Mouse (Mus musculus) layer of hippocampus, adult 8-10 months (tissue): ENCODE measurements around the gene Lrch3. TPM values are rescaled to one million over a fixed set of nuclear protein-coding genes. Genes with fewer than 3 reads are reported as not detected.
A peak's percentile ranks its signal among the peaks of the same experiment; 100 is the strongest.
"Not testable (repeated sequence)": the region's sequence is repeated elsewhere in the genome, so short reads cannot be mapped to it uniquely, and the experiment has no call there.

Source experiments
- DNase-seq, 2 experiments: peaks; one replicate each; pipeline ENCODE4 v3.0.0; 2022; ENCODE audit warnings: low spot score in 2 of 2
- total RNA-seq, 4 experiments: library from RNA; stranded (reverse); gene quantifications; 2 replicates each; pipeline ENCODE4 v1.2.4; 2022

The Lrch3 gene
- total RNA-seq, 4 experiments from 2014 or later, result 35.9 to 54.4 (median 46.4) TPM

DNA sequence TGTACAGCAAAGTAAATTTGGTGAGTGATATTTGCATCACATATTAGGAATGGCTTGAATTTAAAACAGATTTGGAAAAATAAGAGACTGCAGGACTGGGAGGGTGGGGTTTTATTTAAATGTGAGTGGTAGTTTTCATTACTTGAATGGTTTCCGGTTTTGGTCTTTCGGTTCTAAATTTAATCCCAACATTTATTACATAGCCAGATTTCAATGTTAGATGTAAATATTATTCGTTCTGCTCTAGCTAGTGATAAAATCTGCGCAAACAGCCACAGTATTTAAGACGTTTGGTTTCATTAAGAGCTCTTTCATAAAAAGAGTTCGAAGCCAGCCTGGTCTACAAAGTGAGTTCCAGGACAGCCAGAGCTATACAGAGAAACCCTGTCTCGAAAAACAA lies 688 bp upstream of the Lrch3 start:
- DNase-seq, result no peak

DNA sequence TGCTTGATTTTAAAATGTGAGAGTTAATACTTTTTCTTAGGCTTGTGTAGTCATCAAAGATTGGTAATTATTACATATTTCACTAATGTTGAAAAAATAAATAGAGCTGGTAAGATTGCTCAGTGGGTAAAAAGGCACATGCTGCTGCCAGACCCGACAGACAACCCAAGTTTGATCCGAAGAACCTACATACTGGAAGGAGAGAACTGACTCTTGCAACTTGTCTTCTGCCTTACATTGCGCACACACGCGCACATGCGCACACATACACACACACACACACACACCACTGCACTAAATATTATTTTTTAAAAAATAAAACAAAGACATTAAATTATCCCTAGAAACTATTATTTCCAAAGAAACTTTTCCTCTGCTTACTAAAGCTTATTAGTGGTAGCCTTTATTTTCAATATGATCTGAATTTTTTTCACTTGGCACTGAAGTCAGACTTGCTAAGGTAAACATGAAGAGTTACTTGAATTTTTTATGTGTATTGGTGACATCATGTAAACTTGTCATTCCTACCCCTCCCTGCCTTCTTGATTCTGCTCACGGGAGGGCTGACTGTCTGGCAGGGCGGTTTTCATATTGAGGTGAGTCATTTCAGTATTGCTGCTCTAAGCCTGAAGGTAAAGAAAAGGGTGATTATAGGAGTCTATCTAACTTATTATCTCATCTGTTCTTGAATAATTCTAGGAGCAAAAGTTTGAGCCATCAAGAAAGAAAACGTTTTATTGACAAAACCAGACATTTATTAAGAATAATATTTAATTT lies 1.6 kb downstream of the Lrch3 start:
- DNase-seq, result no peak

DNA sequence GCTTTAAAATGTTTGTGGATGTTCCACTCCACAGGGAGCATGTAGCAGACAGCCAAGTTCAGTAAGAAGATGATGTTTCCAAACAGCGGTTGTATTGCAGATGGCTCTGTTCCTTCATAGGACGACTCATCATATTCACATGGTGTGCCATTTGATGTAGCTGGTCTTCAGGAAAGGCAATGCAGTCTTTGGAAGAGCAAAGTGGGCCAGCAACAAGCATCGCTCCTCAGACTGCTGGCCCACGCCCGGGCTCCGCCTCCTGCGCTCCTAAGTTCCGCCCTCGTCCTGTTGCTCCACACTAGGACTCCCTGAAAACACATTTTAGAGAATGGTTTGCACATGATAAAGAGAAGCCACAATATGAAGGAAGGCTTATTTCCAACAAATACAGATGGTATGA lies 12.7 kb downstream of the Lrch3 start:
- not testable (repeated sequence) for DNase-seq

GRCm38 (mm10) chr16:32927044-32927443 lies 13.1 kb downstream of the Lrch3 start:
- DNase-seq, result no peak

- DNase-seq, result no peak
These were observed 16.0 kb downstream of the Lrch3 start for GRCm38 (mm10) chr16:32929918-32930317.

DNA sequence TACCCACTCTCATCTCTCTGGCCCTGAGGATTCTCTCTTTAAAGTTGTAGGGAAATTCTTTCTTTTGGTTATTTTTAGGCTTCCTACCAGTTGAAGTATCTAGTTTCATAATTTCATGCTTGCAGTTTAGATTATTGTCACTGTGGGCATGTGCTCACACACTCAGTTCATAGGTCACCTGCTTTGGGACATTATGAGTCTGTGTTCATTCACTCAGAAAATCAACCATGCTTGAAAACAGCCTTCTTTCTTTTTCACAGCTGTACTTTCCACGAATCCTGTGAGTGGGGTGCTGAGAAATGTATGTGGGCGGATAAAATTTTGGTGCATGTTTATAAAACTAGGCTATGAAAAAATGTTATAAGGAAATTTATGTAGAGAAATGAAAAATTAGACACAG lies 20.6 kb downstream of the Lrch3 start:
- DNase-seq, result no peak

DNA sequence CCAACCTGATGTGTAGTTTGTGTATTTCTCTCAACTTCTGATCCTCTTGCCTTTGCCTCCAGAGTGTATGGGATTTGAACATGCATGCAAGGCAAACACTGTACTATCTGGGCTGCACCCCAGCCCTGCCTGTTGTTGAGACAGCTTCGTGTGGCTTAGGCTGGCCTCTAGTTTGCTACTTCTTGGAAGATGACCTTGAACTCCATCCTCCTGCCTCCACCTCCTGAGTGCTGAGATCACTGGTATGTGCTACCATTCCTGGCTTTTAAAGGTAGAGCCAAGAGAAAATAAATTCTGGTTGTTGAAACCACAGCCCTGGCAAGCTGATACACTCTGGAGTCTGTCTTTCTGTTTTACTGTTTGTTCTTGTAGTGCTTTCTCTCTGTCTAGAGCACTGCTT lies 21.2 kb downstream of the Lrch3 start:
- no peak for DNase-seq

DNA sequence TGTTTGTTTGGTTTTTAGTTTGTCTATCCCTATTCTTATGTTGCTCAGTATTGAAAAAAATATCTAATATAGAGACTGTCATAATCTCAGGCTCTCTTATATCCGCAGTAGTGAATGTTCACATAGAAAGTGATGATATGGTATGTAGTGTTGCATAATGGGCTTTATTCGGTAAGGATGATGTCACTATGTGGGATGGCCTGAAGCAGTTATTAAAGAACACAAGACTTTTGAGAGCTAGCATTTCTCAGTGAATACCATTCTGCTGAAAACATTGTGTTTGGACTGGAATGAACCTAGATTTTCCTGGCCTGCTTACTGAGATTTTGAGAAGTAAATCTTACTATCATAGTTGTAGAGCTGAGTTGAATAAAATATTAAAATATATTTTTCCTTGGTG lies 23.5 kb downstream of the Lrch3 start:
- DNase-seq, result no peak

- DNase-seq, result peak in 1 of 2 experiments; percentile 32
These were observed 25.4 kb downstream of the Lrch3 start for GRCm38 (mm10) chr16:32939301-32939700.

DNA sequence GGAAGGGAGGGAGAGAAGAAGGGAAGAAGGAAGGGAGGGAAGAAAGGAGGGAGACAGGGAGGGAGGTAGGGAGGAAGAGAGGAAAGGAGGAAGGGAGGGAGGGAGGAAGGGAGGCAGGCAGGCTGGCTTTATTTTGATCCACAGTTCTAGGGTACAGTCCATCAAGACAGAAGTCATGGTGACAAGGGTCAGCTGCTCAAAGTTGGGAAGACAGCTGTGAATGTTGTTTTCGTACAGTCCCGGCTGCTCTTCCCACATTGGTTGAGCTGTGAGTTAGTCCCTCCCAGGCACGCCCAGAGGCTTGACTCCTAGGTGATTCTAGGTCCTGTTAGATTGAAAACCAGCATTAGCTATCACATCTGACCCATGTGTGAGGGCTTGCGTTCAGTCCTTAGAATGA lies 25.8 kb downstream of the Lrch3 start:
- not testable (repeated sequence) for DNase-seq

GRCm38 (mm10) chr16:32941226-32941625 lies 27.3 kb downstream of the Lrch3 start:
- not testable (repeated sequence) for DNase-seq

- no peak for DNase-seq
These were observed 28.8 kb downstream of the Lrch3 start for GRCm38 (mm10) chr16:32942694-32943093.

- no peak for DNase-seq
These were observed 31.5 kb downstream of the Lrch3 start for GRCm38 (mm10) chr16:32945379-32945778.

DNA sequence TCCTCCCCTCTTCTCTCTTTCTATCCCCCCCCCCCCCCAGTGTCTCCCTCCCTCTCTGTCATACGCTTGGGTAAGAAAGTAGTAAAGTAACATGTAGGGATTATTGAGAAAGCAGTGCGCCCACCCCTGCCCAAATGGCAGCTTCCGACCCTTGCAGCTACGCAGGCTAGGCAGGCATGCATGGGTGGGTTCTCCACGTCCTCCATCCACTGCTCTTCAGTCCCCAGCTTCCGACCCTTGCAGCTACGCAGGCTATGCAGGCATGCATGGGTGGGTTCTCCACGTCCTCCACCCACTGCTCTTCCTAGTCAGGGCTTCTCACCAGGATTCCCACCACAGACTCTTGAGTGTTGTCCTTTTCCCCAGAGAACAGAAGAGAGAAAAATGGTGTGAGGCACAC lies 34.1 kb downstream of the Lrch3 start:
- no peak for DNase-seq

GRCm38 (mm10) chr16:32948656-32949055 lies 34.8 kb downstream of the Lrch3 start:
- no peak for DNase-seq

DNA sequence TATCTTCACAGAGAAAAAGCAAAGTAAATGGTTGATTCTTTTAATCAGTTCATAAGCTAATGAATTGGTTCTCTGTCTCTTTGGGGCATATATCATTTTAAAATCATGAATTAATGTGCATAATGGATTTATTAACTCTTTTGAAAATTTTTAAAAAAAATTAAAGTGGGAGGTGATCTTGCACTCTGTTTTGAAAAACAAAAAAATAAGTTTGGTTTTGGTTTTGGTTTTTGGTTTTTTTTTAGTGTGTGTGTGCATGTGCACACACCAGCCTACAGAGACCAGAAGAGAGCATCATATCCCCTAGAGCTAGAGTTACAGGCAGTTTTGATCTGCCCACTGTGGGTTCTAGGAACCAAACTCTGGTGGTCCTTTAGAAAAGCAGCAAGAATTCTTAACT lies 35.4 kb downstream of the Lrch3 start:
- no peak for DNase-seq

GRCm38 (mm10) chr16:32951074-32951473 lies 37.2 kb downstream of the Lrch3 start:
- DNase-seq, result no peak

- DNase-seq, result no peak
These were observed 39.9 kb downstream of the Lrch3 start for GRCm38 (mm10) chr16:32953806-32954205.

DNA sequence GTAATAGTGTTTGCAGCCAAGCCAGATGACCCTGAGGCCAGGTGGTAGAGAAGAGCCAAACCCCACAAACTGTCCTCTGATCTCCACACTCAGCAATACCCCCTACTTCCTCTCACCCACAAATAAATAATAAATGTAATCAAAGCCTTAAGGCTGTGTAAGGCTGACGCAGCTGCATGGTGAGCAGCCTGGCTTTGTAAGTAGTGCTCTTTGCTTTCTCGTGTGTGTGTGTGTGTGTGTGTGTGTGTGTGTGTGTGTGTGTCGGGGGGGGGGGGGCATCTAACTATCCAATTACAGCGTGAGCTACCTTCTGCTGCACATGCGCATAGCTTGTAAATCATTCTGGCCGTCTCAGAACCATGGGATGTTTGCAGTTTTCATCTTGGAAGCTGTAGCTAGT lies 40.4 kb downstream of the Lrch3 start:
- DNase-seq, result no peak

GRCm38 (mm10) chr16:32956889-32957288 lies 43.0 kb downstream of the Lrch3 start:
- no peak for DNase-seq

DNA sequence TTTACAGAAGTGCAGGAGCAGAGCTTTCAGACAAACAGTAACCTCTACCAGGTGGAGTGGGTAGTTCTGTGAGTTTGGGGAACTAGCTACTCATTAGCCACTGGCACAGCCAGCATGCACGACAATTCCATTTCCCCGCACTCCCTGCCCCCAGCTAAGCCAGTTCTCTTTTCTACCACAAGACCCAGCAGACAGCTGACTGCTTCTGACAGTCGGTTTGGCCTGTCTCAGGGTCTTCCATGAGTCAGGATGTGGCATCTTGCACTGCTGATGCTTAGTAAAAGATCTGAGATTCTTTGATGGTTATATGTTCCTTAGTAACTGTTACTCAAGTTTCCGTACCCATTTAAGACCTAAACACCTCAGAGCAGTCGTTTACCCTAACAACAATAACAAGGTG lies 58.6 kb downstream of the Lrch3 start:
- DNase-seq, result no peak

GRCm38 (mm10) chr16:32973047-32973446 lies 59.1 kb downstream of the Lrch3 start:
- no peak for DNase-seq

- peak in 1 of 2 experiments; percentile 11 for DNase-seq
These were observed 66.3 kb downstream of the Lrch3 start for GRCm38 (mm10) chr16:32980227-32980626.

GRCm38 (mm10) chr16:32981405-32981804 lies 67.5 kb downstream of the Lrch3 start:
- DNase-seq, result no peak
